Mouse (Mus musculus): ENCODE measurements around the gene Ppan.
A peak's percentile ranks its signal among the peaks of the same experiment; 100 is the strongest.

Ppan gene

GRCm38 (mm10) chr9:20878710-20879065 lies 9.3 kb upstream of the Ppan start:
- DNase-seq (ENCODE audit: low spot score in 2 of 2): peak in 1 of 2 experiments; percentile 50

- no peak for DNase-seq (ENCODE audit: low spot score in 2 of 2)
Measured at GRCm38 (mm10) chr9:20879097-20879792, 8.7 kb upstream of the Ppan start, which contains the start of gene Angptl6. Gene Angptl6, minus strand, starts transcription at chr9:20879727.

- no peak for DNase-seq (ENCODE audit: low spot score in 2 of 2)
Measured at GRCm38 (mm10) chr9:20886563-20886962, 1.4 kb upstream of the Ppan start.

- no peak for DNase-seq (ENCODE audit: low spot score in 2 of 2)
Measured at GRCm38 (mm10) chr9:20887191-20887590, 784 bp upstream of the Ppan start.

DNA sequence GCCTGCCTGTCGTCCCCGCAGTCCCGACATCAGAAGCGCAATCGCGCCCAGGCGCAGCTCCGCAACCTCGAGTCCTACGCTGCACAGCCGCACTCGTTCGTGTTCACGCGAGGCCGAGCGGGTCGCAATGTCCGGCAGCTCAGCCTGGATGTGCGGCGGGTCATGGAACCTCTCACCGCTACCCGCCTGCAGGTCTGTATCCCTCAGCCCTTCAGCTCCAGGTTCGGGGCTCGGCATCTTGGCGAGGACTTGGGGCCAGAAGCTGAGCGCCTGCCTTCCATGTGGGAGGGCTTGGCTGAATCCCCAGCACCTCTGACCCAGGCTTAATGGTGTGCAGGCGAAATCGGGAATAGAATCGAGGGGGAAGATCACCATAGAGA lies 401 bp downstream of the Ppan start:
- no peak for DNase-seq (ENCODE audit: low spot score in 2 of 2)

GRCm38 (mm10) chr9:20889185-20890141 lies 1.5 kb downstream of the Ppan start:
- peak; percentile 67 to 72 for DNase-seq (ENCODE audit: low spot score in 2 of 2)

DNA sequence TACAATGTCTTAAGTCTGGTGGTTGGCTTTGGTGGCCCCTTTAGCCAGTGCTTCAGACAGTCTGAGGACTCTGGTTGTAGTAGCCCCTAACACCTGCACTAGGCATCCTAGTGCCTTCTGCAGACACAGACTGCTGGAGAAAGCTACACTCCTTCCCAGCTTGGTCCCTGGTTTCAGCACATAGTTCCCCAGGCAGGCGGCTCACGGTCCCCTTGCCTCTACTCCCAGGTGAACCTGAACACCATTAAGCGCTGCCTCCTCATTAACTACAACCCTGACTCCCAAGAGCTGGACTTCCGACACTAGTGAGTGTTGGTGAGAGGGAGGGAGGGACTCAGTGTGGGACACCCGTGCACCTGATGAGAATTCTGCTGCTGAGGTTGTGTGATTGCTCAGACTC lies 2.4 kb downstream of the Ppan start:
- DNase-seq (ENCODE audit: low spot score in 2 of 2): no peak

DNA sequence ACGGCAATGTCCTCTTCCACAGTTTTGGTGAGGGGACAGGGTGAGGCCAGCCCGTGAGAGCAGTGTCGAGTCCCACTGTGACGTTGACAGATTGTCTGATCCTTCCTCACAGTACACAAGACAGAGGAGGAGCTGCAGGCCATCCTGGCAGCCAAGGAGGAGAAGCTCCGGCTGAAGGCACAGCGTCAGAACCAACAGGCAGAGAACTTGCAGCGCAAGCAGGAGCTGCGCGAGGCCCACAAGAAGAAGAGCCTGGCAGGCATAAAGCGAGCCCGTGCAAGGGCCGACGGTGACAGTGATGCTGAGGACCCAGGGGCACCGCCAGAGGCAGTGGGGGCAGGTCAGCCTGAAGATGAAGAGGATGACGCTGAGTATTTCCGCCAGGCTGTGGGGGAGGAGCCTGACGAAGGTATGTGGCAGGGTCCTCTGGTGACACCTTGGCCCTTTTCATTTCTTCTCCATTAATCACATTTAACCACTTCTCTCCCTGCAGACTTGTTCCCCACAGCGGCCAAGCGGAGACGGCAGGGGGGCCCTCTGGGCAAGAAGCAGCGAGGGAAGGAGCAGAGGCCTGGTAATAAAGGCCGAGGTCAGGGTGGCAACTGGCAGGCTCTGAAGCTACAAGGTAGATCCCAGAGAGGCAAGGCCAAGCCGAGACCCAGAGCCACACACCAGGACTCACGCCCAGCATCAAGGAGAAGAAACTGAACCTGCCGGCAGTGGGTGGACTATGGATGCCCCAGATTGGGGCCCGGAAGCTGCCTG lies 3.5 kb downstream of the Ppan start:
- DNase-seq (ENCODE audit: low spot score in 2 of 2): no peak

- no peak for DNase-seq (ENCODE audit: low spot score in 2 of 2)
Measured at GRCm38 (mm10) chr9:20892104-20892653, 4.2 kb downstream of the Ppan start.

DNA sequence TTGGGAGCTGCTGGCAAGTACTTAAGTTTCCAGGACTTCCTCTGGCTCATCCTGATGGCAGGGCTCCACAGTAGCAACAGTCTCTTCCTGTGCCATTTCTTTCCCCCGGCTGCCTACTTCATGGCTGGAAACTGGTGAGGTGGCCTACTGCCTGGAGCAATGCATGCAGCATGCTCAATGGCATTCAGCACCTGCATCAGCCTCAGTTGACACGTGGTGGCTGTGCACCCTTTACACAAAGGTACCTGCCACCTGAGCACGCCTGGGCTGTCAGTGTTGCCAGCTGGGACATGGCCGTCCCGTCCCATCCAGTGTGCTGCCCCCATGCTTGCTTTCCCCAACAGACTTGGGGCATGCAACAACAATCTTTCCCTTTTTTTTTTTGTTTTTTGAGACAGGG lies 5.1 kb downstream of the Ppan start:
- DNase-seq (ENCODE audit: low spot score in 2 of 2): no peak

DNA sequence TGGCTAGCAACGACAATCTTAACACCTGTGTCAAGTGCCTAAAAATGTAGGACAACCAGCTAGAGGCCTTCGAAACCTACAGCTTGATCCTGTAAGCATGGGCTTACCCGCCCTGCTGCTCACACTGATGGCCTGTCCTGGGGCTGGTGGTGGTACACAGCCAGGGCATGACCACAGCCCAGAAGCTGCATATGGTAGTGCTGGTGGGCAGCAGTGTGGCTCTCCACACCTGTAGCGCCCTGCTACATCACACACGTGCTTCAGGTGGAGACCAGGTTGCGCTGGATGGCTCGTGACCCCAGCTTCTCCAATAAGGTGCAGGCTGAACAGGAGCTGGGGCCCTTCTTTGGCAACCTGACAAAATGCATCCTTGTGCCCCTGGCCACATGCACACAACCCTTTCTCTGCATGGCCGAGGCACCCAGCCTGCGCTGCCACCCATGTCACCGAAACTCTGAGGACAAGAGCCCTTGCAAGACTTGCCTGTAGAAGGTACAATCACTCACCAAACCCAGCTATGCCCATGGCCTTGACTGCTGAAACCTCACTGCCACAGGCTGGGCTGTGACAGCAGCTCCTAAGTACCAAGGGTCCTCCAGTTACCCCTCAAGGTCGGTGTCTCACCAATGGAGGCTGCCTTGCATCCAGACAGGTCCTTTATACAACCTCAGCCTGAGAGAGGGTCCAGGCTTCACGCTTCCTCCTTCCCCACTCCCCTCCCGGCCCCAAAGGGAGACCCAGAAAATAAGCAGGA lies 5.8 kb downstream of the Ppan start:
- DNase-seq (ENCODE audit: low spot score in 2 of 2): no peak

DNA sequence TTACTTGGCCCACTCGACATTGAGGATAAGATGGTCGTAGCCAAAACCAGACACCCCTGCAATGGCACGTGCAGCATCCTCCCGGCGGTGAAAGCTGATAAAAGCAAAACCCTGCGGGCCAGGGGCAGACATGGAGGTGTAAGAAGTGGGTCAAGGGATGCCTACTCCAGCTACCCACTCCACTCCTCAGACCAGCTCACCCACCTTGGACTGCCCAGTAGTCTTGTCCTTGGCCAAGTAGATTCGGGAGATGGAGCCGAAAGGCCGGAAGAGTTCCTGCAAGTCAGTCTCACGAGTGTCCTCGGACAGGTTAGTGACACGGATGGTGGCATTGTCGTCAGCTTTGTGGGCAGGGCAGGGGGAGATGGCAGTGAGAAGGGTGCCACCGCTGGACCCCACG lies 6.7 kb downstream of the Ppan start:
- DNase-seq (ENCODE audit: low spot score in 2 of 2): no peak

DNA sequence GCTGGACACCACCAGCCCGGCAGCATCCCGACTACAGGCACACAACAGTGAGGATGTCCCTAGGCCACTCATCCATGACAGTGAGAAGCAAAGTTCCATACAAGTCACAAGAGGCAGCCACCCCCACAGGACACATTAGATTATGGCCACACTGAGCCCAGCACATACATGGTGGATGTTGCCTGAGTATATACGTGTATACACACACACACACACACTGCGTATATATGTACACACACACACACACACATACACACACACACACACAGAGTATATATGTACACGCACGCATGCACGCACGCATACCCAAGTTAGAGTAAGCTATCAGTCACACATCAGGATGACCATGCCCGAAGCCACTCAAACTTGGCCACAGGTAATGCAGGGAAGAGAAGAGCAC lies 7.4 kb downstream of the Ppan start:
- DNase-seq (ENCODE audit: low spot score in 2 of 2): no peak

DNA sequence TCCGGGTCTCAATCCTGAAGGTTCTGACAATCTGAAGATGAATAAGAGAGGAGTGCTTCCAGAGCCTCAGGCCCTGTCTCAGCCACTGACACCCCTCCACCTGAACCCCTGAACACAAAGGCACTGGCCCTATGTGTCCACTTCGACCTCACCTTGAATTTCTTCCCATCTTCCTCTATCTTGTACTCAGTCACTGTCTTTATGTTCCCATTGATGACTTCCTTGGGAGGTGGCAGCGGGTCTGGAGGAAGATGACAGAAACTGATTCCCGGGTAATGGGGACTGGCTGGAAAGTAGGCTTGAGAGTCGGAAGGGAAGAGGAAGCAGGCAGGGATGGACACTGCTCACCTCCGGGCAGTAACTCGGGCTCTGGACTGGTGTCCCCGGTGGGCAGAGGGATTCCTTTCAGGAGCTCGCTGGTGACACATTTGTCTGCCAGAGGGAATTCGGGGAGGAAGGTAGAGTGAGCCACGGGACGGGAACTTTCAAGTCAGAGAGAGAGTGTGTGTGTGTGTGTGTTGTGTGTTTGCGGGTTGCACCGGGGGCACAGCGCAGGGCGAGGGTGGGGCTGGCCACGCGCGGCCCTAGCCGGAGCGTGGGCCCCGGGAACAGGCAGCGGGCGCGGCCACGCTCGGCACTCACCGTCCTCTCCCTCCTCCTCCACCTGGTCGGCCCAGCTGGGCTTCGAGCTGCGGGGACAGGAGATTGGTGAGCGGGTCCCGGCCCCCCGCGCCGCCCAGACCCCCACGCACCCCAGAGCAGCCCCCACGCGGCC lies 9.9 kb downstream of the Ppan start:
- no peak for DNase-seq (ENCODE audit: low spot score in 2 of 2)

GRCm38 (mm10) chr9:20898511-20899073 lies 10.6 kb downstream of the Ppan start, which contains the start of gene Eif3g:
Gene Eif3g, minus strand, starts transcription at chr9:20898623.
- peak; percentile 81 to 85 for DNase-seq (ENCODE audit: low spot score in 2 of 2)

- peak; percentile 51 to 65 for DNase-seq (ENCODE audit: low spot score in 2 of 2)
Measured at GRCm38 (mm10) chr9:20901466-20902173, 13.6 kb downstream of the Ppan start.

DNA sequence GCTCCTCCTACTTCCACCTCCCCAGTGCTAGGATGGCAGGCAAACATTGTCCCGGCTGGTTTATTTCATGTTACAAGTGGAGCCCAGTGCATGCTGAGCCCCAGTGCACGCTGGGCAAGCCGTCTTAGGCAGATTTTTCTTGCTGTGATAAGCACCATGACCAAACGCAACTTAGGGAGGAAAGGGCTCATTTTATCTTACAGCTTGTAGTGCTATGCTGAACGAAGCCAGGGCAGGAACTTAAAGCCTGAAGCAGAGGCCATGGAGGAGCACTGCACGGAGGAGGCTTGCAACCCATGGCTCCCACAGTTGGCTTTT lies 14.2 kb downstream of the Ppan start:
- DNase-seq (ENCODE audit: low spot score in 2 of 2): no peak

DNA sequence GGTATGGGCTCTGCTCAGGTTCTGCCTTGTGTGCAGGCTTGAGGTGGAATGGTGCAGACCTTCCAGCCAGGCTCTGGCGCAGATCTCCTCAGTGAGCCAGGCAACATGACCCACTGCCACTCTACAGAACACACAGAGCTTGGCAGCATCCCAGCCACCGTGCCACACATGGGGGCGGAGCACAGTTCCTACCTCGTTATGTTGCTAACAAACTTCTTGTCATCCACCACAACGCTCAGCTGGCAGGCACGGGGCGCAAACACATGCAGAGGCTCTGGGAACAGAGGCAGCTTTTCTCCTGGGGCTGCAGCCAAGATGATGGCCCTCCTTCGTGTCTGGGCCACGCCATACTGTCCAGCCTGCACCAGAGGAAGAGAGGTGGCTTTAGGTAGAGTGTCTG lies 22.0 kb downstream of the Ppan start:
- DNase-seq (ENCODE audit: low spot score in 2 of 2): no peak

DNA sequence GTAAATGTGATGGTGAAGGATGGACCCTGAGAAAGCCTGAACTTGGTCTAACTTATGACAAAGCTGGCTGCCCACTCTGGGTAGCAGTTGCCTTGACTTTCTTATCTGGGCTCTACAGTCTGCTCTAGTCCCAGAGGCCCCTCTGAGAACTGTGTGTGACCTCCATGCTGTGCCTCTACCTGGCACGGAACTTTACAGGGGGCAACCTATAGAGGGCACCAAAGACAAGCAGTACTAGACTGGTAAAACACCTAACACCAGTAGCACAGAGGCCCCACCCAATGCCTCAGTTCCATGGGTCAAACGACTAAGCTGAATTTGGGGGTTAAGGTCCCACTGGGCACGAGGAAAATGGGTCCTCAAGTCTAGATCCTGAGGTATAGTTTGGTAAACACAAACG lies 28.2 kb downstream of the Ppan start:
- peak; percentile 33 to 54 for DNase-seq (ENCODE audit: low spot score in 2 of 2)

DNA sequence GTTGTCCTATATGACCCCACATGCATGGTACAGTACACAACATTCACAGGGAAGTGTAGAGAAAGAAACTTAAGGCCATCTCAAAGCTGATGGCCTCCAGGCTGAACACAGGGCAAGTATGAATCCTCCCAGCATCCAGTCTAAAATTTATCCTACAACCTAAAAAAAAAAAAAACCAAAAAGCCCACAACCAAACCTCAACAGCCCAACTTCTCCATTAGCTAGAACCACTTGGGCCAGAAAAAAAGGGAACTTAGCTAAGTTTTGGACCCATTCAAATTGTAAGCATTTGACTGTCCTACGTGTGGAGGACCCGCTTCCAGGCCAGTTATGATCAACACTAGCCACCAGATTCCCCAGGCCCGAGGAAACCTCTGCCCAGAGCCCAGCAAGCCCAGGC lies 35.3 kb downstream of the Ppan start:
- DNase-seq (ENCODE audit: low spot score in 2 of 2): no peak
